21 mouse cellular contexts compared by ENCODE assay signal in the genomic region with DNA sequence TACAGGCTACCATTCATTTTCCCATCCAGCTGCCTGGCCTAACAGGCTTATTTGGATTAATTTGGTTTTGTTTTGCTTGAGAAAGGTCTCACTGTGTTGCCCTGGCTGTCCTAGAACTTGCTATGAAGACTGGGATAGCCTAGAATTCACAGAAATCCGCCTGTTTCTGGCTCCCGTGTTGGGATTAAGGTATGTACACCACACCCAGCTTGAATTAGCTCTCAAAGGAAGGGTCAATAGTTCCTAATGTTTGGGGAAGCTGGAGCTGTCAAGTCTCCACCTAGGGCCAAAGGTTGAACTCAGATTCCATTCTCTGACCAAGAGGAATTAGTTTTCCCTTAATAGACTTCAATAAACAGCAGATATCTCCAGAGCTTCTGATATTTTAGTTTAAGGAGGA.
"Had no signal": no experiment of that assay in that cellular context is flagged by ENCODE, and none has a peak within 500 bp of the region (broad histone marks: within the 10 kb centered on the region; RNA-seq: fewer than 3 reads in every experiment).

No protein-coding gene starts in this region.

- H3K27me3 ChIP-seq: kidney, embryonic 15.5 days; liver, embryonic 15.5 days; lung, embryonic 15.5 days; megakaryocyte, embryonic 14.5 days; midbrain, embryonic 12.5 days; midbrain, embryonic 15.5 days; neural tube, embryonic 12.5 days; neural tube, embryonic 15.5 days; stomach, embryonic 15.5 days had no signal

- H3K4me2 ChIP-seq: kidney, embryonic 15.5 days; liver, embryonic 11.5 days; liver, embryonic 15.5 days; lung, embryonic 15.5 days; midbrain, embryonic 12.5 days; midbrain, embryonic 15.5 days; neural tube, embryonic 12.5 days; neural tube, embryonic 15.5 days; stomach, embryonic 15.5 days had no signal

- DNase-seq: kidney, adult 11 months; kidney, adult 8-10 months; kidney, postnatal 10 days; kidney, postnatal 36 days; lung, adult 18-20 months; lung, postnatal 10 days; lung, postnatal 36 days; retina, postnatal 1 day; right cerebral cortex, postnatal 25 days; spleen, adult 18-20 months; thymus, postnatal 25 days had no signal

- H3K9ac ChIP-seq: kidney, embryonic 15.5 days; liver, embryonic 15.5 days; lung, embryonic 15.5 days; midbrain, embryonic 12.5 days; midbrain, embryonic 15.5 days; neural tube, embryonic 12.5 days; neural tube, embryonic 15.5 days; stomach, embryonic 15.5 days had no signal

- ATAC-seq: midbrain, embryonic 15.5 days had no signal

- H3K4me3 ChIP-seq: kidney, embryonic 15.5 days; liver, embryonic 15.5 days; lung, embryonic 15.5 days; megakaryocyte, embryonic 14.5 days; midbrain, embryonic 12.5 days; midbrain, embryonic 15.5 days; neural tube, embryonic 12.5 days; neural tube, embryonic 15.5 days; stomach, embryonic 15.5 days had no signal

- H3K36me3 ChIP-seq: kidney, embryonic 15.5 days; liver, embryonic 15.5 days; lung, embryonic 15.5 days; midbrain, embryonic 12.5 days; midbrain, embryonic 15.5 days; neural tube, embryonic 12.5 days; neural tube, embryonic 15.5 days; stomach, embryonic 15.5 days had no signal

- H3K4me1 ChIP-seq: lung, embryonic 15.5 days; midbrain, embryonic 12.5 days; midbrain, embryonic 15.5 days; neural tube, embryonic 12.5 days; neural tube, embryonic 15.5 days had no signal

- H3K9me3 ChIP-seq: kidney, embryonic 15.5 days; liver, embryonic 15.5 days; lung, embryonic 15.5 days; megakaryocyte, embryonic 14.5 days; midbrain, embryonic 12.5 days; midbrain, embryonic 15.5 days; neural tube, embryonic 12.5 days; neural tube, embryonic 15.5 days; stomach, embryonic 15.5 days had no signal

- H3K27ac ChIP-seq: kidney, embryonic 15.5 days; liver, embryonic 15.5 days; lung, embryonic 15.5 days; midbrain, embryonic 12.5 days; midbrain, embryonic 15.5 days; neural tube, embryonic 12.5 days; neural tube, embryonic 15.5 days; stomach, embryonic 15.5 days had no signal
